Mouse (Mus musculus): Measurements from ENCODE around the gene Bpifa2. TPM values are rescaled to one million over a fixed set of nuclear protein-coding genes. Genes with fewer than 3 reads are reported as not detected.
"Not testable (repeated sequence)": the region's sequence is repeated elsewhere in the genome, so short reads cannot be mapped to it uniquely, and the experiment has no call there.

The Bpifa2 gene
- polyA plus RNA-seq, 1 experiment from 2014 or later, result not detected

GRCm38 (mm10) chr2:154005734-154006133, 2.3 kb upstream of the Bpifa2 start:
- no peak for ATAC-seq

GRCm38 (mm10) chr2:154006331-154006730, 1.7 kb upstream of the Bpifa2 start:
- Histone ChIP-seq H3K36me3 (ENCODE audit: control insufficient read depth, insufficient read depth, low read length) (no peaks in the 10 kb centered on the region), H3K9me3 (ENCODE audit: control insufficient read depth, low read length) (no peaks in the 10 kb centered on the region), H3K9ac (ENCODE audit: low read depth, low read length) (no peak overlapping the region), H3K4me3 (ENCODE audit: low read length) (no peak overlapping the region), H3K4me2 (ENCODE audit: low read depth, low read length) (no peak overlapping the region), H3K4me1 (ENCODE audit: control insufficient read depth, insufficient read depth, low read length) (no peaks in the 10 kb centered on the region), H3K27me3 (replicated peaks; ENCODE audit: control insufficient read depth, insufficient read depth, low read length) (no peaks in the 10 kb centered on the region), H3K27ac (ENCODE audit: low read length) (no peak overlapping the region)
- 86% methylated on average over 2 of the region's 2 CpGs for WGBS
- ATAC-seq, result no peak

More at GRCm38 (mm10) chr2:154005734-154006133, 2.3 kb upstream of the Bpifa2 start:
- no peak overlapping the region for H3K4me3 ChIP-seq (ENCODE audit: low read length)
- H3K4me1 ChIP-seq (ENCODE audit: control insufficient read depth, insufficient read depth, low read length), result no peaks in the 10 kb centered on the region
- no peaks in the 10 kb centered on the region for H3K27me3 ChIP-seq (replicated peaks; ENCODE audit: control insufficient read depth, insufficient read depth, low read length)
- H3K9me3 ChIP-seq (ENCODE audit: control insufficient read depth, low read length), result no peaks in the 10 kb centered on the region
- H3K4me2 ChIP-seq (ENCODE audit: low read depth, low read length), result no peak overlapping the region
- H3K9ac ChIP-seq (ENCODE audit: low read depth, low read length), result no peak overlapping the region
- H3K36me3 ChIP-seq (ENCODE audit: control insufficient read depth, insufficient read depth, low read length), result no peaks in the 10 kb centered on the region
- H3K27ac ChIP-seq (ENCODE audit: low read length), result no peak overlapping the region
- 87% methylated on average over 4 of the region's 4 CpGs for WGBS

- no peak overlapping the region for H3K27ac ChIP-seq (ENCODE audit: low read length)
- 90% methylated on average over 1 of the region's 1 CpGs for WGBS
- H3K36me3 ChIP-seq (ENCODE audit: control insufficient read depth, insufficient read depth, low read length), result no peaks in the 10 kb centered on the region
- no peaks in the 10 kb centered on the region for H3K4me1 ChIP-seq (ENCODE audit: control insufficient read depth, insufficient read depth, low read length)
- no peak for ATAC-seq
- H3K4me3 ChIP-seq (ENCODE audit: low read length), result no peak overlapping the region
- H3K9ac ChIP-seq (ENCODE audit: low read depth, low read length), result no peak overlapping the region
- no peak overlapping the region for H3K4me2 ChIP-seq (ENCODE audit: low read depth, low read length)
- no peaks in the 10 kb centered on the region for H3K9me3 ChIP-seq (ENCODE audit: control insufficient read depth, low read length)
- H3K27me3 ChIP-seq (replicated peaks; ENCODE audit: control insufficient read depth, insufficient read depth, low read length), result no peaks in the 10 kb centered on the region
Observed at GRCm38 (mm10) chr2:154007381-154007780, 684 bp upstream of the Bpifa2 start.

- ATAC-seq, result no peak
- no peak overlapping the region for H3K4me3 ChIP-seq (ENCODE audit: low read length)
- no peaks in the 10 kb centered on the region for H3K36me3 ChIP-seq (ENCODE audit: control insufficient read depth, insufficient read depth, low read length)
- H3K9me3 ChIP-seq (ENCODE audit: control insufficient read depth, low read length), result no peaks in the 10 kb centered on the region
- no peaks in the 10 kb centered on the region for H3K27me3 ChIP-seq (replicated peaks; ENCODE audit: control insufficient read depth, insufficient read depth, low read length)
- no peaks in the 10 kb centered on the region for H3K4me1 ChIP-seq (ENCODE audit: control insufficient read depth, insufficient read depth, low read length)
- 56% methylated on average over 1 of the region's 1 CpGs for WGBS
- no peak overlapping the region for H3K9ac ChIP-seq (ENCODE audit: low read depth, low read length)
- no peak overlapping the region for H3K27ac ChIP-seq (ENCODE audit: low read length)
- no peak overlapping the region for H3K4me2 ChIP-seq (ENCODE audit: low read depth, low read length)
Observed at GRCm38 (mm10) chr2:154017990-154018389, 9.9 kb downstream of the Bpifa2 start.

- not testable (repeated sequence) for ATAC-seq; H3K9me3 ChIP-seq (ENCODE audit: control insufficient read depth, low read length)
- WGBS, result 83% methylated on average over 4 of the region's 4 CpGs
Observed at GRCm38 (mm10) chr2:154024676-154025075, 16.6 kb downstream of the Bpifa2 start.

GRCm38 (mm10) chr2:154038932-154039331, 30.9 kb downstream of the Bpifa2 start:
- Histone ChIP-seq H3K4me2 (ENCODE audit: low read depth, low read length) (no peak overlapping the region), H3K9ac (ENCODE audit: low read depth, low read length) (no peak overlapping the region), H3K36me3 (ENCODE audit: control insufficient read depth, insufficient read depth, low read length) (no peaks in the 10 kb centered on the region), H3K27ac (ENCODE audit: low read length) (no peak overlapping the region), H3K9me3 (ENCODE audit: control insufficient read depth, low read length) (no peaks in the 10 kb centered on the region), H3K27me3 (replicated peaks; ENCODE audit: control insufficient read depth, insufficient read depth, low read length) (no peaks in the 10 kb centered on the region), H3K4me3 (ENCODE audit: low read length) (no peak overlapping the region), H3K4me1 (ENCODE audit: control insufficient read depth, insufficient read depth, low read length) (no peaks in the 10 kb centered on the region)
- 58% methylated on average over 2 of the region's 2 CpGs for WGBS
- no peak for ATAC-seq

More at GRCm38 (mm10) chr2:154024676-154025075, 16.6 kb downstream of the Bpifa2 start:
- H3K36me3 ChIP-seq (ENCODE audit: control insufficient read depth, insufficient read depth, low read length); H3K4me1 ChIP-seq (ENCODE audit: control insufficient read depth, insufficient read depth, low read length); H3K27me3 ChIP-seq (replicated peaks; ENCODE audit: control insufficient read depth, insufficient read depth, low read length); H3K9ac ChIP-seq (ENCODE audit: low read depth, low read length); H3K4me3 ChIP-seq (ENCODE audit: low read length); H3K27ac ChIP-seq (ENCODE audit: low read length); H3K4me2 ChIP-seq (ENCODE audit: low read depth, low read length): not testable (repeated sequence)

GRCm38 (mm10) chr2:154044743-154045142, 36.7 kb downstream of the Bpifa2 start:
- Histone ChIP-seq H3K4me3 (ENCODE audit: low read length) (no peak overlapping the region), H3K9me3 (ENCODE audit: control insufficient read depth, low read length) (no peaks in the 10 kb centered on the region), H3K4me2 (ENCODE audit: low read depth, low read length) (no peak overlapping the region), H3K9ac (ENCODE audit: low read depth, low read length) (no peak overlapping the region), H3K36me3 (ENCODE audit: control insufficient read depth, insufficient read depth, low read length) (no peaks in the 10 kb centered on the region), H3K4me1 (ENCODE audit: control insufficient read depth, insufficient read depth, low read length) (no peaks in the 10 kb centered on the region), H3K27ac (ENCODE audit: low read length) (no peak overlapping the region), H3K27me3 (replicated peaks; ENCODE audit: control insufficient read depth, insufficient read depth, low read length) (no peaks in the 10 kb centered on the region)
- no peak for ATAC-seq
- WGBS, result 83% methylated on average over 3 of the region's 3 CpGs

- Histone ChIP-seq H3K4me3 (ENCODE audit: low read length) (no peak overlapping the region), H3K27me3 (replicated peaks; ENCODE audit: control insufficient read depth, insufficient read depth, low read length) (no peaks in the 10 kb centered on the region), H3K9me3 (ENCODE audit: control insufficient read depth, low read length) (no peaks in the 10 kb centered on the region), H3K36me3 (ENCODE audit: control insufficient read depth, insufficient read depth, low read length) (no peaks in the 10 kb centered on the region), H3K27ac (ENCODE audit: low read length) (no peak overlapping the region), H3K4me1 (ENCODE audit: control insufficient read depth, insufficient read depth, low read length) (no peaks in the 10 kb centered on the region), H3K4me2 (ENCODE audit: low read depth, low read length) (no peak overlapping the region), H3K9ac (ENCODE audit: low read depth, low read length) (no peak overlapping the region)
- 60% methylated on average over 2 of the region's 2 CpGs for WGBS
- no peak for ATAC-seq
Observed at GRCm38 (mm10) chr2:154058690-154059089, 50.6 kb downstream of the Bpifa2 start.

Measured in intestine, embryonic 16.5 days (tissue).